Mouse (Mus musculus) frontal cortex, postnatal 25 days (tissue): Measurements from ENCODE around the gene 1700018B08Rik.
A peak's percentile ranks its signal among the peaks of the same experiment; 100 is the strongest.

Experiments
- DNase-seq, 2 experiments: peaks; one replicate each; pipeline ENCODE4 v3.0.0; 2022; ENCODE audit warnings: low spot score in 2 of 2

1700018B08Rik gene

DNA sequence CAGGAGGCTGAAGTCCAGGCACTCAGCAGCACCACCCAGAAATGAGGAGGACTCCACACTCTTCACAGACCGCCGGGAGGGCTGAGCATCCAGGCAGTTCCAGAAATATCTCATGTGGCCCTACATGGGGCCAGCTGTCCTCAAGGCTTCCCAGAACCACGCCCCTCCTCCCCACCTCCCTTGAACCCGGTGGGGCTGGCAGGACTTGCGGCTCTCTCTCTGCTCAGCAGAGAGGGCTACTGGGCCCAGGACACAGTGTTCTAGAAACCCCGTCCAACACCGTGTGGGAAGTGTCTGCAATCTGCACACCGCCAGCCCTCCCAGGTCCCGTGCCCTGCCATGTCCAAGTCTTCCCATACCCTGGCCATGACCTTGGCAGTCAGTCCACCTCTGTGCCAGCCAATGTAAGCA, 18.8 kb upstream of the 1700018B08Rik start:
- no peak for DNase-seq

GRCm38 (mm10) chr8:121561636-121562345, 17.7 kb upstream of the 1700018B08Rik start:
- DNase-seq = no peak

GRCm38 (mm10) chr8:121560432-121561100, 16.4 kb upstream of the 1700018B08Rik start:
- DNase-seq = no peak

GRCm38 (mm10) chr8:121559801-121560200, 15.7 kb upstream of the 1700018B08Rik start:
- DNase-seq = no peak

DNA sequence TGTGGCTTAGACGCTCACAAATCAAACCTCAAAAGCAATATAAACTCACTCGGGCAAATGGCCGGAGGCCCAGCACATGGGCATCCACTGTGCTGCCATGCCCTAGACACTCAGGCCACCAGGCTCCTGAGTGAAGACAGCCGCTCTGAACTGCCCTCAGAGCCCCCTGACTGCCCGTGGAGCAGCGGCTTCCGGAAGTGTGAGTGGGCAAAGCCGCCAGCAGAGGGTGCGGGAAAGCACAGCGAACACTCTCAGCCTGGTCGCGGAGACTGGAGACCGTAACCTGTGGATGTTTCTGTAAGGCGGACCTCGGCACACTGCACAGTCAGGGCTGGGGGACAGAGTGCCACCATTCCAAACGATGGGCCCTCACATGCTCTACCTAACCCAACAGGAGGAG, 14.4 kb upstream of the 1700018B08Rik start:
- no peak for DNase-seq

DNA sequence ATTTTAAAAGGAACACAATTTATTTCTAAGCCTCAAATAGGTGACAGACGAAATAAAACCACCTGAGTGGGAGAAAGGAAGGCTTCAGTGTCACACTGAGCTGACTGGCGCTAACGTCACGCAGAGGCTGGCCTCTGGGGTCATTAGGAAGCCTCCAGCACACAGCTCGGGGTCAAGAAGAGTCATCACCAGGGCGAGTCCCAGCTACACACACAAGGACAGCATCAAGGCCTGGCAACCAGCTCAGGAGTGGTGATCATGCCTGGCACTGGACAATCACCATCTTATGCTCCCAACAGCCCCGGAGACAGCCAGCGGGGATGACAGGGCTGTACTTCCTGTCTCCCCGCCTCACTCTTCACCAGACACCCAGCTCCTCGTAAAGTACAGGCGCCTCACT, 13.6 kb upstream of the 1700018B08Rik start:
- DNase-seq = no peak

- DNase-seq = no peak
Measured at GRCm38 (mm10) chr8:121553831-121554475, 9.8 kb upstream of the 1700018B08Rik start.

GRCm38 (mm10) chr8:121552506-121552905, 8.4 kb upstream of the 1700018B08Rik start:
- no peak for DNase-seq

DNA sequence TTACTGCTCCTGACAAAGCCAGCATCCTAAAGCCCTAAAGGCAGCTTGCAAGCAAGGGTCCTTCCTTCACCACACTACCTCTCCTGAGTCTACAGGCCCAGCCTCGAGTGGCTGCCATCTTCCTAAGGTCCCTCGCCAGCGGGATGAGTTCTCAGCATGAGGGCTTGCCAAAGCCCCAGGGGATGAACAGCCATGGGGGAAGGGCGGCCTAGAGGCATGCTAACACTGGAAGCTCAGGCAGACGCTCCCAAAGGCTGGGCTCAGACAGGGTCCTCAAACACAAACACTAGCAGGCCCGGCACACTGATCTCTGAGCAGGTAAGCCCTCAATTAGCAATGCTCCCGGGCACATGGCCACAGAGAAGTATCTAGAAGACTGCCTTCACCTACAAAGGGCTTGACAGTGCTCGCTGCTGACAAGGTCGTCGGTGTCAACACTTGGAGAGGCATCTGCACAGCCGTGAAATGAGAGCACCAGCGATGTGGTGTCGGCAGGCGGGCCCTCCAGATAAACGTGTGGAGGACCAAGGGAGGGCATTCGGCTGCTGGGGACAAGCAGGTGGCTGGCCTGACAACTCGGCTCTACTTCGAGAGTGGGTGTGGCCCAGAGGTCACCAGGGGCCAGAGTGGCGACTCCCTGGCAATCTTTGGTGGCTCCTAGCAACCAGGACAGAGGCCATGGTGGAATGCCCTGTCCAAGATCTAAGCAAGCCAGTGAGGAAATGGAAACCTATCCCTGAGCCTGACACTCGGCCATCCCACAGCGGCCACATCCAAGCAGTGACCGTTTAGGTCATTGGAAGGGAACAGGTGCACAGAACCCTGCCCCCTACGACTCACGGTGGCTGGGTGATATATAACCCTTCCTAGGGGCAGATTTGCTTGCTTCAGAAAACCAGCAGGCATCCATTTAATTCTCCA, 7.2 kb upstream of the 1700018B08Rik start:
- DNase-seq = no peak

GRCm38 (mm10) chr8:121550056-121550455, 5.9 kb upstream of the 1700018B08Rik start:
- DNase-seq = no peak

- DNase-seq = peak; percentile 66 to 67
Measured at GRCm38 (mm10) chr8:121547132-121547531, 3.0 kb upstream of the 1700018B08Rik start.

GRCm38 (mm10) chr8:121544936-121545335, 816 bp upstream of the 1700018B08Rik start:
- DNase-seq = no peak

DNA sequence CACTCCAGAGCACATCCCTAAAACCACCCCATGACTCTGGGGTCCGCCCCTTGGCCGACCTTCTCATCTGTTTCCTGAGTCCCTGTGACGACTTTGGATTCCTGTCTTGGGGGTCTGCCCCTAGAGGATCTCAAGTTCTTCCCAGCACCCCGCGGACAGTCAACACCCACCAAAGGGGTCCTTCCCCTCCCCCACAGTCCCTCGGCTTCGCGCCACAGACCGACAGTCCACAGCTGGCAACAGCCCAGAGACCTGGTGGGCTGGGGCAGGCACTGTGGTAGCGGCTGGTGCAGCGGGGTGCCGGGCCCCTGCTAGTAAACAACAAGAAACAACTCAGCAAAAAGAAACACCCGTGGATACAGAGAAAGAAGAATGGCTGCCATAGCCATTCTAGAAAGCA, 1.2 kb downstream of the 1700018B08Rik start:
- DNase-seq = no peak

DNA sequence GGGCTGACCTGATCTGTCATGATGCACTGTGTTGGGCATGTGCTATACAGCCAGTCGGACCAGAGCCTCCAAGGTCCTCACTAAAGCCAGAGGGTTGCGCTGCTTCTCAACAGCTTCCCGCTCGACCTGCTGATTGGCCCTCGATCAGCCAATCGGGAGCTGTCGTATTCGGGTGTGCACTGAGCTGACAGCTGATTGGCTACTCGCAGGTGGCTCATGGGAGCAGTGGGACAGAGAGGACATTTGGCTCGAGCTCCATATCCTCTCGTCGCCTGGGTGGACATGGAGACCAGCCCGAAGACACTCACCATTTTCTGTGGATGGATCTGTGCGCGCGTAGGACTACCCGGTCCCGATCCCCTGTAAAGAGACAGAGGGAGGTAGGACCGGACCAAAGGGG, 2.3 kb downstream of the 1700018B08Rik start:
- no peak for DNase-seq

- no peak for DNase-seq
Measured at GRCm38 (mm10) chr8:121532381-121532780, 11.7 kb downstream of the 1700018B08Rik start.

GRCm38 (mm10) chr8:121530639-121531038, 13.5 kb downstream of the 1700018B08Rik start:
- DNase-seq = no peak

GRCm38 (mm10) chr8:121528790-121529189, 15.3 kb downstream of the 1700018B08Rik start:
- DNase-seq = no peak

- no peak for DNase-seq
Measured at GRCm38 (mm10) chr8:121527751-121528150, 16.4 kb downstream of the 1700018B08Rik start.

- DNase-seq = no peak
Measured at GRCm38 (mm10) chr8:121526811-121527550, 17.1 kb downstream of the 1700018B08Rik start.

DNA sequence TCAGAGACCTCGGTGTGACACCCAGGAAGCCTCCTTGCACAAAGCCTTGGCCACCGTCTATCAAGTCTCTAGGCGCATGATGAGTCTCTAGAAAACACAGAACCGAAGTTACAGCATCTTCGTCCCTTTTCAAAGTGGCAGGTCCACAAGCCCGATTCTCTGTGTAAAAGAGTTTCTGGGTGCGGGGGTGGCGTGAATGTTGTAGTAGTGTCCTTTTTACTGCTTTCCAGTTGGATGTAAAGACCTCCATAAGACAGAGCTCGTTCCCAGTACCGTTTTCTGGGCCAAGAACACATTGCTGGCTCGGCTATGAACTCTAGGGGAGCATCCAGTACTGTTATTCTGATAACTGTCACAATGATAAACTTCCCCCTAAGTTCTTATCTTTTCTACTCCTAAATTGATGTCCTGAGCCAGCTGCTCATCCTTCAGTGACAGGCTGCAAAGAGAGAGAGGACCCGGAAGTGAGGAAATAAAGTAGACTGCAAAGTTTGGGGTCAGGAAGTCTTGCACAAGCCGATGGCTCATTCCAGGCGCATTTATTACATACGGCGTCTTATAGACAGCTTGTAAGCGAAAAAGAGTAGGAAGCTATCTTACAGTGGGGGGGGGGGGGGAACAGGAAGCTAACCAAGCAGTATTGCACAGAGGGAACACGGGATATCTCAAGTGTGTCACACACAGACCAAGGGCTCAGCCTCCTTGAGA, 18.9 kb downstream of the 1700018B08Rik start:
- DNase-seq = no peak
